Mouse (Mus musculus) forebrain, embryonic 11.5 days (tissue): ENCODE results near the gene P4hb. TPM values are rescaled to one million over a fixed set of nuclear protein-coding genes. Genes with fewer than 3 reads are reported as not detected.

Experiments
- ATAC-seq: fragments of 200-750 bp; cut with Nextera tagmentation; replicated peaks from 2 replicates; pipeline ENCODE4 v1.8.0; 2017; ENCODE audit warnings: moderate TSS enrichment; ENCODE audit not compliant: low FRiP score
- DNase-seq: peaks from one replicate; pipeline ENCODE4 v3.0.0-alpha.2; 2017; ENCODE audit warnings: low spot score
- H3K27ac ChIP-seq: fragments of 300-500 bp; sonication (generic); 2 replicates; pipeline ENCODE4 v1.5.1; 2014; ENCODE audit warnings: low read depth, low read length
- H3K27me3 ChIP-seq: fragments of 300-500 bp; sonication (generic); 2 replicates; pipeline ENCODE4 v1.6.1; 2014; ENCODE audit warnings: mild to moderate bottlenecking, low read length, mixed read lengths; ENCODE audit not compliant: control insufficient read depth, insufficient read depth
- H3K36me3 ChIP-seq: fragments of 300-500 bp; sonication (generic); 2 replicates; pipeline ENCODE4 v1.6.1; 2014; ENCODE audit warnings: mild to moderate bottlenecking, low read length, moderate library complexity, mixed read lengths; ENCODE audit not compliant: control insufficient read depth, insufficient read depth
- H3K4me1 ChIP-seq: fragments of 300-500 bp; sonication (generic); replicated peaks from 2 replicates; pipeline ENCODE4 v1.6.1; 2014; ENCODE audit warnings: low read length, mixed read lengths; ENCODE audit not compliant: control insufficient read depth, insufficient read depth
- H3K4me2 ChIP-seq: fragments of 300-500 bp; sonication (generic); 2 replicates; pipeline ENCODE4 v1.6.1; 2014; ENCODE audit warnings: low read depth, mild to moderate bottlenecking, low read length, moderate library complexity, mixed read lengths; ENCODE audit not compliant: severe bottlenecking
- H3K4me3 ChIP-seq: fragments of 300-500 bp; sonication (generic); 2 replicates; pipeline ENCODE4 v1.5.1; 2014; ENCODE audit warnings: low read depth, low read length
- H3K9ac ChIP-seq: fragments of 300-500 bp; sonication (generic); 2 replicates; pipeline ENCODE4 v1.6.1; 2014; ENCODE audit warnings: low read length
- H3K9me3 ChIP-seq: fragments of 300-500 bp; sonication (generic); 2 replicates; pipeline ENCODE4 v1.6.1; 2016; ENCODE audit warnings: low read length, mixed read lengths; ENCODE audit not compliant: control insufficient read depth
- WGBS: fragments of 180-500 bp; shearing (Covaris S2); extraction: QIAGEN DNeasy Blood & Tissue Kit; methylation state at CpG from one replicate; pipeline ENCODE4 v1.1.7; 2014; 5-methylcytosine and 5-hydroxymethylcytosine counted together
- polyA plus RNA-seq: library from polyadenylated mRNA; unstranded; fragments of >200 nt; fragmentation: Nextera tagmentation; extraction: Ambion mirVana; gene quantifications from 2 replicates; pipeline ENCODE4 v1.2.1, GENCODE M21; 2014

P4hb gene
- polyA plus RNA-seq, 1 experiment from 2014 or later: 439 TPM

DNA sequence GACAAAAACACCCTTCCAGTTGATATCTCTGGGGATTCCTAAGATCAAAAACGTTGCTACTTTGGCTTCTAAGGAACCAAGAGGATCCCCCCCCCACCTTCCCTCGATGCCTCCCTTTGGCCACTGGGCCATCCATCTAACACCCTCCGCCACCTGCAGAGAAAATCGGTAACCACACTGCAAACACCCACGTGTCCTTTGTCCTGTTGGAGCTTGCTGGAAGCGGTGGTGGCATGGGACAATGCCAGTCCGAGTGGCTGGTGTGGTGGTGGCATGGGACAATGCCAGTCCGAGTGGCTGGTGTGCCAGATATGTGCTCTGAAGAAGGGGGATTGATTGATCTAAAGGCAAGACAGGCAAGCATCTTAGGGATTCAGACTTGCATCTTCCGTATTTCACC is 41.4 kb downstream of the P4hb start:
- H3K9me3 ChIP-seq: no peaks in the 10 kb centered on the region
- H3K9ac ChIP-seq: no peak overlapping the region
- no peak overlapping the region for H3K4me3 ChIP-seq
- DNase-seq: no peak
- H3K27ac ChIP-seq: no peak overlapping the region
- no peak for ATAC-seq
- 35% methylated on average over 9 of the region's 9 CpGs for WGBS
- peaks cover 6% of the 10 kb centered on the region for H3K4me1 ChIP-seq
- H3K4me2 ChIP-seq: no peak overlapping the region
- H3K36me3 ChIP-seq: no peaks in the 10 kb centered on the region
- peaks cover 39% of the 10 kb centered on the region for H3K27me3 ChIP-seq

DNA sequence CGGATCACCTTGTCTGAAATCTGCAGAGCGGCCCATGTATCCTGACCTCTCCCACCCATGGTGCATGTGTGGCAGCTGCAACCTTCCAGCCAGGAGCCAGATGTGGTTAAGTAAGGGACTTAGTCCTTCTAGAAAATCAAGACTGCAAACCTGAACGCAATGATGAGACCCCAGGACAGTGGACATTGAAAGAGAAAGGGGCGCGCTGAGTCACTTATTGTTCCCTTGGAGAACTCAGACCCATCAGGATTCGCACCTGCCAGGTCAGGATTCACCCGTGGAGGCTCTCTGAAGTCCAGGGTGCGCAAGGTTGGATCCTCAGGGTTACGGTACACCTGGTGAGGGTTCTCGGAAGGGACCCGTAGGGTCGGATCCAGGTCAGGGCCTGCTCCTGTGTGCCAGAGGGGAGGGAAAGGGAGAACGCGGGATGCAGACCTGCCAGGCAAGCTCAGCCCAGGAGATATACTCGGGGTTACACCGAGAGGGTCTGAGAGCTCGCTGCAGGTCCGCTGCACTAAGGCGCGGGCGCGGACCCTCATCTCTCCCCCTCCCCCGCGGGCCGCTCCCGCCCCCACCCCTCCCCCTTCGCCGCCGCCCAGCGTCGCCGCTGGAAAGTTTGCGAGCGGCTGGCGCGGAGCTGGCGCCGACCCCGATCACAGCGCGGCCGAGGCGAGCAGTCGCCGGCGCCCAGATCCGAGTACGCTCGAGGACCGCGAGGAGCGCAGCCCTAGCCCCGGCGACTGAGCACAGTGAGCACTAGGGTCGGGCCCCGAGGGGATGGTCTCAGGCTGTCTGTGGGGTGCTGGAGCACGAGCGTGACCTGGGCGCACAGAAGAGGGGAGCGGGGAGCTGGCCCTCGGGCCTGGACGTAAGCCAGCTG is 42.7 kb downstream of the P4hb start, which contains the start of gene Gcgr:
Gcgr (plus strand) TSS at position 615 of the 880 bp plus-strand sequence.
- Histone ChIP-seq H3K9me3 (no peaks in the 10 kb centered on the region), H3K4me1 (peaks cover 6% of the 10 kb centered on the region), H3K4me3 (peak within 1 kb of the TSS; percentile 31), H3K27ac (no peak within 1 kb of the TSS), H3K36me3 (no peaks in the 10 kb centered on the region), H3K27me3 (peaks cover 39% of the 10 kb centered on the region), H3K9ac (peak within 1 kb of the TSS; percentile 43), H3K4me2 (peak within 1 kb of the TSS; percentile 54)
- DNase-seq (peak; percentile 60), ATAC-seq (0 out of 2 replicates have a peak, but pooled peaks have one; percentile 21)
- WGBS: 7% methylated on average over 60 of the region's 62 CpGs

- 57% methylated on average over 4 of the region's 4 CpGs for WGBS
- H3K27me3 ChIP-seq: peaks cover 39% of the 10 kb centered on the region
Observed at GRCm38 (mm10) chr11:120528903-120529302, 44.1 kb downstream of the P4hb start.

DNA sequence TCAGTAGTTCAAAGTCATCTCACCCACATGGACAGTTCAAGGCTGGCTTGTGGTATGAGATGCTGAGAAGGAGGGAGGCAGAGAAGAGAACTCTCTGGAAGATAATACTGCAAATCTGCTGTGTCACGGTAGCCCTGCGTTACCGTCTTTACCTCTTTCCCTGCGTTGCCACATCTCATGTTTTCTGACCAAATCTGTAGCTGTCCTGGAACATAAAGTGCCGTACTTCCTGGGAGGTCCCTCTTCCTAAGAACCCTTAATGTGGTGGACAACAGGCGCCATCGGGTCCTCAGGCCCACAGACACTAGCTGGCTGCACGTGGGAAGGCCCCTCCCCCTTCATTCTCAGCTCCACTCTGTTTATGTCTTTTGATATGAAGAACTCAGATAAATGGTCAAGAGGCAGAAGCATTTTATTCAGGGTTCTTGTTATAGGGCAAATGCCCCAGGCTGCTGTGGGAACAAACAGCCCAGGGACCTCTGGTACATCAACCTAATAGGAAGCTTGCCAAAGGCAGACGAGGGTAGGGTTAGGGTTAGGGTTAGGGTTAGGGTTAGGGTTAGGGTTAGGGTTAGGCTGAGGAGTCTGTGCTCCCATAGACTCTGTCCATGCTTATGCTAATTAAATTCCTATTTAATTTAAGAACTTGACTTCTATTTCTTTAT is 45.2 kb downstream of the P4hb start:
- DNase-seq (no peak), ATAC-seq (no peak)
- Histone ChIP-seq H3K4me2 (no peak overlapping the region), H3K27ac (no peak overlapping the region), H3K9ac (no peak overlapping the region), H3K4me1 (peaks cover 6% of the 10 kb centered on the region), H3K9me3 (no peaks in the 10 kb centered on the region), H3K4me3 (no peak overlapping the region), H3K27me3 (peaks cover 39% of the 10 kb centered on the region), H3K36me3 (no peaks in the 10 kb centered on the region)
- 84% methylated on average over 9 of the region's 9 CpGs for WGBS

More at GRCm38 (mm10) chr11:120528903-120529302, 44.1 kb downstream of the P4hb start:
- DNase-seq: peak; percentile 48
- H3K9ac ChIP-seq: no peak overlapping the region
- H3K4me3 ChIP-seq: no peak overlapping the region
- no peak overlapping the region for H3K4me2 ChIP-seq
- no peak overlapping the region for H3K27ac ChIP-seq
- H3K9me3 ChIP-seq: no peaks in the 10 kb centered on the region
- no peaks in the 10 kb centered on the region for H3K36me3 ChIP-seq
- ATAC-seq: no peak
- peaks cover 6% of the 10 kb centered on the region for H3K4me1 ChIP-seq

- Histone ChIP-seq H3K27me3 (peaks cover 26% of the 10 kb centered on the region), H3K36me3 (no peaks in the 10 kb centered on the region), H3K9me3 (no peaks in the 10 kb centered on the region), H3K4me3 (no peak overlapping the region), H3K4me2 (no peak overlapping the region), H3K4me1 (peaks cover 3% of the 10 kb centered on the region), H3K9ac (no peak overlapping the region), H3K27ac (no peak overlapping the region)
- ATAC-seq (no peak), DNase-seq (no peak)
- 80% methylated on average over 2 of the region's 2 CpGs for WGBS
Observed at GRCm38 (mm10) chr11:120525959-120526358, 47.1 kb downstream of the P4hb start.

GRCm38 (mm10) chr11:120522581-120522980 is 50.5 kb downstream of the P4hb start:
- no peaks in the 10 kb centered on the region for H3K27me3 ChIP-seq
- no peak overlapping the region for H3K4me3 ChIP-seq
- no peaks in the 10 kb centered on the region for H3K36me3 ChIP-seq
- H3K4me1 ChIP-seq: no peaks in the 10 kb centered on the region
- no peaks in the 10 kb centered on the region for H3K9me3 ChIP-seq
- no peak overlapping the region for H3K4me2 ChIP-seq
- H3K27ac ChIP-seq: no peak overlapping the region
- 87% methylated on average over 8 of the region's 8 CpGs for WGBS
- DNase-seq: no peak
- H3K9ac ChIP-seq: no peak overlapping the region
- no peak for ATAC-seq

DNA sequence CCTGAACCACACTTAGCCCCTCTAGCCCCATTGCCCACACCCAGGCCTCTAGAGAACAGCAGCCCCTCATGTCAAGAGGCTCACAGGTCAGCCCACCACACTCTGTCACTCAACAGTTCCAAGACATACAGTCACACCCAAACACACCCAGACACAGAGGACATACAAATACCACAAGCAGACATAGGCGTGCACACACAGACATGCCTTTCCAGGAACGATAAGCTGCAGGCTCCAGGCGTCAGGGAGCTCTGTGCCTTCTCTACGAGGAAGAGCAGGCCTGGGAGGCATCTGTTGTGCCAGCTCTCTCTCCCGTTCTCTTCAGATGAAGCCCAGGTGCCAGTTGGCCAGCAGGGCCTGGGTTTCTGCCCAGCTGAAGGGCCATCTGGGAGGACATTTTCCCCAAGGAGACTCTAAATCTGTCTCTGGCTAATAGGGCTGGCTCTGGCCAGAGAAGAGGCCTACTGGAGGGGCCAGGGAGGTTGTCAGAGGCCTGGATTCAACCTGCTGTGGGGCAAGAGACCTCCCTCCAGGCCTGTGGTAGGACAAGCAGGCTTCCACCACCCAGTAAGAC is 52.0 kb downstream of the P4hb start:
- ATAC-seq (no peak), DNase-seq (no peak)
- no peak overlapping the region for H3K9ac ChIP-seq
- H3K27ac ChIP-seq: no peak overlapping the region
- H3K36me3 ChIP-seq: no peaks in the 10 kb centered on the region
- H3K4me1 ChIP-seq: no peaks in the 10 kb centered on the region
- WGBS: 87% methylated on average over 5 of the region's 5 CpGs
- no peaks in the 10 kb centered on the region for H3K27me3 ChIP-seq
- no peak overlapping the region for H3K4me2 ChIP-seq
- H3K4me3 ChIP-seq: no peak overlapping the region
- no peaks in the 10 kb centered on the region for H3K9me3 ChIP-seq

- H3K4me1 ChIP-seq: no peaks in the 10 kb centered on the region
- no peak overlapping the region for H3K27ac ChIP-seq
- DNase-seq (no peak), ATAC-seq (no peak)
- H3K36me3 ChIP-seq: no peaks in the 10 kb centered on the region
- H3K27me3 ChIP-seq: no peaks in the 10 kb centered on the region
- H3K4me2 ChIP-seq: no peak overlapping the region
- no peak overlapping the region for H3K9ac ChIP-seq
- H3K9me3 ChIP-seq: no peaks in the 10 kb centered on the region
- WGBS: 79% methylated on average over 9 of the region's 9 CpGs
- no peak overlapping the region for H3K4me3 ChIP-seq
Observed at GRCm38 (mm10) chr11:120520498-120520897, 52.6 kb downstream of the P4hb start.
